Mouse (Mus musculus): ENCODE measurements around the gene Rxfp4.

The Rxfp4 gene

GRCm38 (mm10) chr3:88651669-88652618 is 998 bp downstream of the Rxfp4 start:
- peak; percentile 90 for DNase-seq

DNA sequence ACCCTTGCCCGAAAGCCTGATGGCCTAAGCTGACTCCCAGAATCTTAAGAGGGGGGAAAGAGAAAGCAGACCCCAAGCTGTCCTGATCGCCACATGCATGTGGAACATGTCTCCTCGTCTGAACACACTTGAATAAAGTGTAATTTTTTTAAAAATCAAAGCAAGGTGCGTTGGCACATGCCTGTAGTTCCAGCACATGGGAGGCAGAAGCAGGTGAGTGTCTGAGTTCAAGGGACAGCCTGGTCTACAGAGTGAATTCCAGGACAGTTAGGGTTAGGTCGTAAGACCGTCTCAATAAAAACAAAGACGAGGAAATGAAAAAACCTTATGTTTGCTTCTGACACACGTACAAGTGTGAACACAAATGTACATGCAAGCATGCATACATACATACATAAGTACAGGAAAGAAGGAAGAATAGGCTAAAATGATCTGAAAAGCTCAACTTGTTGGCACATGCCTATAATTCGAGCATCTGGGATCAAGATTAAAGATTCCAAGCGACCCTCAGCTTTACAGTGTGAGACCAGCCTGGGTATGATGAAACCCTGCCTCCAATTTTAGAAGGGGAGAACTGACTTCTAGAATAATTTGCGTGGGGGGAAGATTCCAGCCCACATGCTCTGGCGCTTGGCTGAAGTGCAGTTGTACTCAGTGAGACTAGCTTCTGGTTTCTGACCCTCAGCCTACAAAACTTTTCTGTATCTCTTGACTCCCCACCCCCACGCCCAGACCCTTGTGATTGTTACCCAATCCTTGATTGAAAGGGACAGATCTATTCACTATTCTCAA is 2.0 kb downstream of the Rxfp4 start:
- DNase-seq = peak; percentile 76

DNA sequence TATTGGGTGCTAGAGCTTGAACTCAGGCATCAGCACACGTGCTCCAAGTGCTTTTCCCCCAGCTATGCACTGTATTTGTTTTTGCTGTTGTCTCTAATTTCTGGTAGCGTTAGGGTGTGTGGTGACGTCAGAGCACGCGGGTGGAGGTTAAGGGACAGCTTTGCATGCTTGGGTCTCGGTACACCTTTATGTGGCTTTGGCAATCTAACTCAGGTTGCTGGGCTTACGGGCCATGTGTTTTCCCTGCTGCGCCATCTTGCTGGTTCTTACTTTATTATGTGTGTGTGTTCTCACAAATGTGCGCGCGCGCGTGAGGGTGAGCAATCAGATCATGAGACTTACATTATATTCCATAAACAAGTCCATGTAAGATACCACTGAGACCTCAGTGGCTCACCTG is 3.0 kb downstream of the Rxfp4 start:
- DNase-seq = peak; percentile 81

DNA sequence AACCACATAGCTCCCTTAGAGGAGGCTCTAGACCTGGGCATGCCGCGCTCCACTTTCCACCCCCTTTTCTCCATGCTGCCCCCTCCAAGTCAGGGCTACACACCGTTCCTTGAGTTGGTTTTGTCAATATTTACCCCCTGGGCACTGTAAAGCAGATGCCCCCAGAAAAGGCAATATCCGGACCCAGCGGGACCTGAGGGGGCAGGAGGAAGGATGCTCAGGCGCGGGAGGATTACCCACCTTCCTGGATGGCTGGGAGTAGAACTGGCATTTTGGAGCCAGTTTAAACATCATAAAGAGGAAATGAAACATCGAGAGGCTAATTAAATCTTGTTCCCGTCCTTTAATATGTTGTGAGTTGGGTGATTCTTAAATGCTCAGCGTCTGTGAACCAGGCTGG is 3.8 kb downstream of the Rxfp4 start:
- DNase-seq = peak; percentile 86

DNA sequence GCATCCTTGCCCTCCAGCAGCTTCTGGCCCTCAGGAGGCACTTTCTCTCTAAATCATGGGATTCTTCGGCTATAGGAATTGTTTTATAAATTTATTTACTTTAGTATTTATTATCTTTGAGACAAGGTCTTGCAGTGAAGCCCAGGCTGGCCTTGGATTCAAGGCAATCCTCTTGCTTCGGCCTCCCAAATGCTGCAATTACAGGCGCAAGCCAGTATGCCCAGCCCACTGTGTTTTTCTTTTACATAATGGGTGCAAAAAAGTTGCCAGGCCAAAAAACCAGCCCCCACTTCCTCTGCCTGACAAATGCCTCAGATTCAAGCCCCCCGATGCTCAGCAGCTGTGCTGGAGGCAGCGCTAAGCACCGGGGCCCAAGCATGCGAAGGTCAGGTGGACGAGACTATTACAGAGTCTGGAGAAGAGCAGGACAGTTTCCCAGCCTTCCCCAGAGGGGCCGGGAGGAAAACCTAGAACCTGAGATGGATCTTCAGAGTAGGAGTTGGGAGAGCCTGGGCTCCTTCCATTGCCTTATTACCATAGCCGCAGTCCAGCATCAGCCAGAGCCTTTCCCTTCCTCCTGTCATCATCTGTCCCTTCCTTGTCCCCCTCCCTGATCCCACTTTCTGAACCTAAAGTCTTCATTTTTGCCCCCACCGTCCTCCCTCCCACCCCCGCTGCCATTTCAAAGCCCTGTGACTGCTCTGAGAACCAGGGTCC is 4.3 kb downstream of the Rxfp4 start:
- peak; percentile 88 for DNase-seq

DNA sequence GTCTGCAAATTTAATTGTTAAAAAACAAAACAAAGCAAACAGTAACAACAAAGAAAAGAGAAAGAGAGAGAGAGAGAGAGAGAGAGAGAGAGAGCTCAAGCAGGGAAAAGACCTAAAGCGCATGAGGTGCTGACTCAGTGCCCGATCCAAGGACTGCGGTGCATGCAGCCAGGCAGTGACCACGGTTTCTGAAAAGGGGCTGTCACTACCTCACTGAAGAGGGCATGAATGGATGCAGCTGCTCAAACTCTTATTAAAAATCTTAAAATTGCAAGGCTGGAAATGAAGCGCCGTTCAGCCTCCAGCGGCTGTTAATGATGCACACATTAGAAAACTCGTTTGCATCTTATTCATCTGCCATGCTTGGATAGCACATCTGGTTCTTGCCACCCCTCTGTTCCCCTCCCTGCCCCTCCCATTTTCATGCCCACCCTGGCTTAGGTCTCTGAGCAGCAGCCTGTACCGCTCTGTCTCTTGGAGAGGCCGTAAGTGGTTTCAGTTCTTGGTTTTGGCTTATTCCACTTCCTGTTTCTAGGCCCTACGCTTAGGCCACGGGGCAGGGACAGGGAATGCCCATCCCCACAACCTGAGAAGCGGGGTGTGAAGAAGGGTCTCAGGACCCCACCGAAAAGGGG is 5.0 kb downstream of the Rxfp4 start:
- DNase-seq = peak; percentile 96

DNA sequence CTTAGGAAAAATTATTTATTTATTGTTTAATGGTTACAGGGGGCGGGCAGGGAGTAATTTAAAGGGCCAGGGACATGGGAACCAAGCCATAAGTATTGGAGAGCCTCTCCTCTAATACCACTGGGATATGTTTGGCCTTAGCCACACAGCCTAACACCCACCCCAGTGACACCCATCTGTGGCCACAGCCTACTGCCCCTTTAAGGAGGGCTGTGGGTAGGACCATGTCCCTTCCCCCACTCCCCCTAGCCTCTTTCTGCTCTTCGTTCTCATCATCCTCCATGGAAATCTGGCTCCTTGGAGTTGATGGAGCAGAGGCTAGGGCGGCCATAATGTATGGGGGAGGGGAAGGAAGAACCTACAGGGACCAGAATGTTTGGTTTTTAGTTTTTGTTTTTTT is 5.9 kb downstream of the Rxfp4 start:
- peak; percentile 87 for DNase-seq

- DNase-seq = peak; percentile 85
Observed at GRCm38 (mm10) chr3:88646426-88646995, 6.4 kb downstream of the Rxfp4 start.

GRCm38 (mm10) chr3:88645937-88646336 is 7.0 kb downstream of the Rxfp4 start:
- no peak for DNase-seq

GRCm38 (mm10) chr3:88643078-88643477 is 9.9 kb downstream of the Rxfp4 start:
- no peak for DNase-seq

- peak; percentile 91 for DNase-seq
Observed at GRCm38 (mm10) chr3:88640676-88641075, 12.3 kb downstream of the Rxfp4 start.

GRCm38 (mm10) chr3:88639239-88639638 is 13.7 kb downstream of the Rxfp4 start:
- peak; percentile 87 for DNase-seq

- no peak for DNase-seq
Observed at GRCm38 (mm10) chr3:88637134-88637533, 15.8 kb downstream of the Rxfp4 start.

GRCm38 (mm10) chr3:88636555-88636986 is 16.4 kb downstream of the Rxfp4 start:
- peak; percentile 87 for DNase-seq

- peak; percentile 92 for DNase-seq
Observed at GRCm38 (mm10) chr3:88635506-88636275, 17.3 kb downstream of the Rxfp4 start.

- peak; percentile 90 for DNase-seq
Observed at GRCm38 (mm10) chr3:88633056-88633455, 19.9 kb downstream of the Rxfp4 start.

DNA sequence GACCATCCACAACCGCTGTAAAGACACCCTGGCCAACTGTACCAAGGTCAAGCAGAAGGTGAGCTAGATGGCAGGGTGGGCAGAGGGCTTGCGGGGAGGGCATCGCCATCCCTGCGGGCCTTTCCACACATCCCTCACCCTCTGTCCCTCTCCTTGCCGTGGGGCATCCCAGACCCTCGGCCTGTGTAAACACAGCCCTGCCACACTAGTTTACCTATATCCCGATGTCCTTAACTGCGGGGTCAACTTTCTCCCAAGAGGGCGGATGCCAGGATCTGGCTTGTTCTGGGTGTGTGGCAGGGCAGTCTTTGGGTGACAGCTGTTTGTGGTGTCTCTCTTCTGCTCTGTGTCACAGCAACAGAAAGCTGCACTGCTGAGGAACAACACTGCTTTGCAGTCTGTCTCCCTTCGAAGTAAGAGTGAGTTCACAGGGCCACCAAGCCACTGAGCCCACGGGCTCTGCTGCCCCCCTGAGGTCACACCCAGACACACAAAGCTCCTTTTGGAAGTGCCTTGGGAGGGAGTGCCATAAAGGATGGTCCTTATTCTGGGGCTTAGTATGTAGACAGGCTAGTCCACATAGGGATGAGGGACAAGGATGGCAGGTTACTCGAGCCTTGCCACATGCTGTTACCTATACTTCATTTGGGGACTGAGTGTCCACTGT is 20.9 kb downstream of the Rxfp4 start:
- peak; percentile 94 for DNase-seq

DNA sequence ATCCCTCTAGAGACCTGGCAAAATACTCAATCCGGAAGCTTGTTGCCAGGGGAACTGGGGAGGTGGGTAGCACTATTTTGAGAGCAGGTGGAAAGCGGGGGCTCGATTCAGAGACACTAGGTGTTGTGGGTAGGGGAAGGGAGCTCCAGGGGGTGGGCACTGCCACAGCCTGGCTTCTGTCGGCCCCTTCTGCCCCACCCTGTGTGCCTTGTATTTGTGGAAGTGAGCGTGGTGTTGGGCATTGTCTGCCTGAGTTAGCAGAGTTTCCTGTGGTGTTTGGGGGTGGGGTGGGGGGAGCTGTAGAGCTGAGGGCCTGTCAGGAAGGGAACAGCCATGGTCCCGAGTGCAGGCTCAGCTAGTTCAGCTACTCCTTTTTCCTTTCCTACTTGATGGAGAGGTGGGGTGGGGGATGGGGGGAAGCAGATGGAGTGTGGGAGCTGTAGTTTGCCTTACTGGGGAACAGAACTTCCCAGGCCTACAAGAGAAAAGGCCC is 22.0 kb downstream of the Rxfp4 start:
- DNase-seq = peak; percentile 98

DNA sequence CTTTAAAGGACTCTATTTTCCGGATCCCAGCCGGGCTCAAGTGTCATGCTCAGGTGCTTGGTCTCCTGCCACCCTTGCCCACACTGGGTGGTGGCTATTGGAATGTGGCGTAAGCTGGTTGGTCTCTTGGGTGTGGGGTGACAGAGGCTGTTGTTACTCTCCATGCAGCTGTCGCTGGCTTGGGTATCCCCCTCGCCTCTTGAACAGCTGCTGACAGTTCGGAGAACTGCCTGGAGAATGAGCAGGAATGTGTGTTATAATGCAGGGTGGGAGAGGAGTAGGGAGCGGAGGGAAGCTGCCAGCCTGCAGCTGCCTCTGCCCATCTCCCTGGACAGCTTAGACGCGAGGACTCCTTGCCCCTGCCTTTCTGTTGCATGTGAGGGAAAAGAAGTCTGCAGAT is 22.9 kb downstream of the Rxfp4 start:
- DNase-seq = no peak

GRCm38 (mm10) chr3:88629244-88629643 is 23.7 kb downstream of the Rxfp4 start:
- peak; percentile 91 for DNase-seq

DNA sequence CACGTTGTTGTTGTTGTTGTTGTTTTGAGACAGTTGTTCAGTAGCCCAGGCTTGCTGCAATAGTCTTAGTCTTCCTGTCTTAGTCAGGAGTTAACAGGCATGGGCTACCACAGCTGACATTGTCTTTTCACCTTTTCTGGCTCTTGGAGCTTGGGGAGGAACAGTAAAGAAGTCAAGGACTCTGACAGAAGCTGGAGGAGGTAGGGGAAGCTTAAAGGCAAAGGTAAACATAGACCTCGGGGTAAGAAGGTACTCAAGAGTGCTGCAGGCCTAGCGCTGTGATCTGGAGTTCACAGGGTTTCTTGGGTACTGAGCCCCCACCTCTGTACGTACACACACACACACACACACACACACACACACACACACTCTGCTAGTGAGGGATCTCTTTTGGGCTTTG is 24.2 kb downstream of the Rxfp4 start:
- DNase-seq = peak; percentile 89

Data from heart, adult 11 months (tissue).